Mouse (Mus musculus): ENCODE measurements at regions not wholly inside any gene's neighbourhood (a gene's known extent, or its start where the extent isn't known, plus 50 kb on each side); places are given as distances from the start of the nearest gene placed in this dataset.

- Histone ChIP-seq H3K36me3 (ENCODE audit: control insufficient read depth, insufficient read depth) (no peaks in the 10 kb centered on the region), H3K27ac (ENCODE audit: low read length) (no peak overlapping the region), H3K9ac (replicated peaks; ENCODE audit: low read depth, low read length) (no peak overlapping the region), H3K27me3 (replicated peaks; ENCODE audit: control insufficient read depth, insufficient read depth, low read length) (no peaks in the 10 kb centered on the region), H3K9me3 (ENCODE audit: control insufficient read depth, low read length) (no peaks in the 10 kb centered on the region), H3K4me2 (ENCODE audit: low read length) (no peak overlapping the region), H3K4me1 (replicated peaks; ENCODE audit: control insufficient read depth, insufficient read depth, low read length) (no peaks in the 10 kb centered on the region), H3K4me3 (replicated peaks; ENCODE audit: low read length) (no peak overlapping the region)
- ATAC-seq, result no peak
- WGBS, result 65% methylated on average over 6 of the region's 6 CpGs
These were observed 71.4 kb upstream of the Gypa start for GRCm38 (mm10) chr8:80422190-80422589.

GRCm38 (mm10) chr8:80416121-80416520 is 77.5 kb upstream of the Gypa start:
- H3K27ac ChIP-seq (ENCODE audit: low read length), result no peak overlapping the region
- no peaks in the 10 kb centered on the region for H3K36me3 ChIP-seq (ENCODE audit: control insufficient read depth, insufficient read depth)
- 88% methylated on average over 4 of the region's 4 CpGs for WGBS

DNA sequence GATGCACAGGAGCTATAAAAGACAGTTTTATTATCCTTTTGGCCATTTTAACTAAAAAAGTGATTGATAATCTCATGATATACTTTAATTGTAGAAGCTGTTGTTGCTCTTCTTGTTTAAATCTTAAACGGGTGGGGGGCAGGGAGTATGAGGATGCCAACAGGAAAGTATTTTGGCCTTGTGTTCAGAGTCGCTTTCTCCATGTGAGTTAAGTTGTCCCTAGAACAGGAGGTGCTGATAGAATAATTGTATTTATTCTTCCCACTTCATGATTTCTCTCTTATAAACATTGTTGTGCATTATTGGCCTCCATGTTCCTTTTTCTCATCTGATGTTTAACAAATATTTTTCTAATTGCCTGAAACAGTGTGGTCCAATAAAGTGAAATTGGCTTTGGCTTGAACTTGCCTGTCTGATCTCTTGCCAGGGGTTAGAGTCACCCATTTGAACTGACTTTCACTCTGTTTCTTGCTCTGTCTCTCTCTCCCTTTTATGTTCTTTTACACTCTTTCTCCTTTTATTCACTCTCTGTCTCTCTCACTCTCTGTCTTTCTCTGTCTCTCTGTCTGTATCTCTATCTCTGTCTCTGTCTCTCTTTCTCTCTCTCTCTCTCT is 93.9 kb upstream of the Gypa start:
- H3K27ac ChIP-seq (ENCODE audit: low read length), result no peak overlapping the region
- no peak overlapping the region for H3K4me3 ChIP-seq (replicated peaks; ENCODE audit: low read length)
- H3K9me3 ChIP-seq (ENCODE audit: control insufficient read depth, low read length), result no peaks in the 10 kb centered on the region
- no peaks in the 10 kb centered on the region for H3K27me3 ChIP-seq (replicated peaks; ENCODE audit: control insufficient read depth, insufficient read depth, low read length)
- no peak overlapping the region for H3K4me2 ChIP-seq (ENCODE audit: low read length)
- H3K9ac ChIP-seq (replicated peaks; ENCODE audit: low read depth, low read length), result no peak overlapping the region
- H3K36me3 ChIP-seq (ENCODE audit: control insufficient read depth, insufficient read depth), result no peaks in the 10 kb centered on the region
- no peaks in the 10 kb centered on the region for H3K4me1 ChIP-seq (replicated peaks; ENCODE audit: control insufficient read depth, insufficient read depth, low read length)
- 84% methylated on average over 2 of the region's 2 CpGs for WGBS
- no peak for ATAC-seq

More at GRCm38 (mm10) chr8:80416121-80416520, 77.5 kb upstream of the Gypa start:
- H3K9me3 ChIP-seq (ENCODE audit: control insufficient read depth, low read length), result no peaks in the 10 kb centered on the region
- no peaks in the 10 kb centered on the region for H3K4me1 ChIP-seq (replicated peaks; ENCODE audit: control insufficient read depth, insufficient read depth, low read length)
- H3K9ac ChIP-seq (replicated peaks; ENCODE audit: low read depth, low read length), result no peak overlapping the region
- no peak overlapping the region for H3K4me2 ChIP-seq (ENCODE audit: low read length)
- no peaks in the 10 kb centered on the region for H3K27me3 ChIP-seq (replicated peaks; ENCODE audit: control insufficient read depth, insufficient read depth, low read length)
- H3K4me3 ChIP-seq (replicated peaks; ENCODE audit: low read length), result no peak overlapping the region
- ATAC-seq, result no peak

GRCm38 (mm10) chr8:80395010-80395409 is 98.6 kb upstream of the Gypa start:
- no peak for ATAC-seq
- H3K4me3 ChIP-seq (replicated peaks; ENCODE audit: low read length), result no peak overlapping the region
- no peaks in the 10 kb centered on the region for H3K36me3 ChIP-seq (ENCODE audit: control insufficient read depth, insufficient read depth)
- no peaks in the 10 kb centered on the region for H3K4me1 ChIP-seq (replicated peaks; ENCODE audit: control insufficient read depth, insufficient read depth, low read length)
- no peaks in the 10 kb centered on the region for H3K9me3 ChIP-seq (ENCODE audit: control insufficient read depth, low read length)
- no peak overlapping the region for H3K9ac ChIP-seq (replicated peaks; ENCODE audit: low read depth, low read length)
- no peak overlapping the region for H3K27ac ChIP-seq (ENCODE audit: low read length)
- H3K27me3 ChIP-seq (replicated peaks; ENCODE audit: control insufficient read depth, insufficient read depth, low read length), result no peaks in the 10 kb centered on the region
- no peak overlapping the region for H3K4me2 ChIP-seq (ENCODE audit: low read length)
- WGBS, result 43% methylated on average over 5 of the region's 5 CpGs

DNA sequence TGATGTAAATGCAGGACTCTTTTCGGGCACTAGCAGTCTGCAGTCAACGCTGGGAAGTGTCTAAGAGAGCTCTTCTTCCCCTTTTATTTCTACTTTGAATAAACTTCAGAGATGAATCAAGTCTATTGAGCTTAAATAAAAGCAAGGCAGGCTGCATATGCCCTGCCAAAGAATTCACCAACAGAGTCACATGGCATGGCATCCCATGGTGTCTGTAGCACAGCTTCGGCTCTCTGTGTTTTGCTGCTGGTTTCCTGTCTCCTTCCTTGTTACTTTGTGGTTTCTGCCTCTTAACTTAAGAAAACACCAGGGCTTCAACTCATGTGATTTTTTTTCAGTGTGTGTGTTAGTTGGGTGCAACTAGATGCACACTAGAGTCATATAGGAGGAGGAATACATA is 100.5 kb upstream of the Gypa start:
- no peak for ATAC-seq
- no peak overlapping the region for H3K4me2 ChIP-seq (ENCODE audit: low read length)
- no peaks in the 10 kb centered on the region for H3K36me3 ChIP-seq (ENCODE audit: control insufficient read depth, insufficient read depth)
- no peak overlapping the region for H3K9ac ChIP-seq (replicated peaks; ENCODE audit: low read depth, low read length)
- H3K9me3 ChIP-seq (ENCODE audit: control insufficient read depth, low read length), result no peaks in the 10 kb centered on the region
- no peak overlapping the region for H3K4me3 ChIP-seq (replicated peaks; ENCODE audit: low read length)
- H3K27ac ChIP-seq (ENCODE audit: low read length), result no peak overlapping the region
- H3K4me1 ChIP-seq (replicated peaks; ENCODE audit: control insufficient read depth, insufficient read depth, low read length), result no peaks in the 10 kb centered on the region
- 71% methylated on average over 3 of the region's 3 CpGs for WGBS
- H3K27me3 ChIP-seq (replicated peaks; ENCODE audit: control insufficient read depth, insufficient read depth, low read length), result no peaks in the 10 kb centered on the region

GRCm38 (mm10) chr8:80369221-80369620 is 124.4 kb upstream of the Gypa start:
- no peak overlapping the region for H3K27ac ChIP-seq (ENCODE audit: low read length)
- H3K4me2 ChIP-seq (ENCODE audit: low read length), result no peak overlapping the region
- H3K36me3 ChIP-seq (ENCODE audit: control insufficient read depth, insufficient read depth), result no peaks in the 10 kb centered on the region
- H3K27me3 ChIP-seq (replicated peaks; ENCODE audit: control insufficient read depth, insufficient read depth, low read length), result no peaks in the 10 kb centered on the region
- H3K4me3 ChIP-seq (replicated peaks; ENCODE audit: low read length), result no peak overlapping the region
- ATAC-seq, result no peak
- H3K9me3 ChIP-seq (ENCODE audit: control insufficient read depth, low read length), result no peaks in the 10 kb centered on the region
- no peaks in the 10 kb centered on the region for H3K4me1 ChIP-seq (replicated peaks; ENCODE audit: control insufficient read depth, insufficient read depth, low read length)
- H3K9ac ChIP-seq (replicated peaks; ENCODE audit: low read depth, low read length), result no peak overlapping the region
- 92% methylated on average over 2 of the region's 2 CpGs for WGBS

- H3K27me3 ChIP-seq (replicated peaks; ENCODE audit: control insufficient read depth, insufficient read depth, low read length), result no peaks in the 10 kb centered on the region
- no peaks in the 10 kb centered on the region for H3K9me3 ChIP-seq (ENCODE audit: control insufficient read depth, low read length)
- no peak overlapping the region for H3K4me2 ChIP-seq (ENCODE audit: low read length)
- H3K4me3 ChIP-seq (replicated peaks; ENCODE audit: low read length), result no peak overlapping the region
- no peak overlapping the region for H3K9ac ChIP-seq (replicated peaks; ENCODE audit: low read depth, low read length)
- ATAC-seq, result no peak
- H3K27ac ChIP-seq (ENCODE audit: low read length), result no peak overlapping the region
- H3K4me1 ChIP-seq (replicated peaks; ENCODE audit: control insufficient read depth, insufficient read depth, low read length), result no peaks in the 10 kb centered on the region
- 77% methylated on average over 7 of the region's 7 CpGs for WGBS
- H3K36me3 ChIP-seq (ENCODE audit: control insufficient read depth, insufficient read depth), result no peaks in the 10 kb centered on the region
These were observed 129.5 kb upstream of the Gypa start for GRCm38 (mm10) chr8:80364059-80364458.

DNA sequence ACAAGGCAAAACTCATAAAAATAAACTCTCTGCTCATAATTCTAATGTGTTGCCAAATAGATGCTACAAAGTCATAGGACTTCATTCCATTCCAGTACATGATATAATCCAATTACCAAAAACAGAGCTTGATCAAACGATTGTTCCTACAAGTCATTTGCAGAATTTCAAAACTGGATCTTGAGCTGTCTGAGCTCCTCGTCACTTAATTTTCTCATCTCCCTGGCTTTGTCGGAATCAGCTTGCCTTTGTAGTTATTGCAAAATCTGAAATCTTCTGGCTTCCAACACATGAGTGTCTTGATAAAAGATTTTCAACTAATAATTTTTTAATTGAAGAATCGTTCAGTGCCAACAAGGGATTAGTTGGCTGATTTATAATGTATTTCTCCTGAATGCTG is 150.3 kb upstream of the Gypa start:
- WGBS, result 82% methylated on average over 4 of the region's 4 CpGs
- Histone ChIP-seq H3K27ac (ENCODE audit: low read length) (no peak overlapping the region), H3K36me3 (ENCODE audit: control insufficient read depth, insufficient read depth) (no peaks in the 10 kb centered on the region), H3K4me2 (ENCODE audit: low read length) (no peak overlapping the region), H3K4me3 (replicated peaks; ENCODE audit: low read length) (no peak overlapping the region), H3K9me3 (ENCODE audit: control insufficient read depth, low read length) (no peaks in the 10 kb centered on the region), H3K4me1 (replicated peaks; ENCODE audit: control insufficient read depth, insufficient read depth, low read length) (no peaks in the 10 kb centered on the region), H3K9ac (replicated peaks; ENCODE audit: low read depth, low read length) (no peak overlapping the region), H3K27me3 (replicated peaks; ENCODE audit: control insufficient read depth, insufficient read depth, low read length) (no peaks in the 10 kb centered on the region)
- no peak for ATAC-seq

GRCm38 (mm10) chr8:80337872-80338271 is 155.7 kb upstream of the Gypa start:
- WGBS, result 78% methylated on average over 2 of the region's 2 CpGs
- Histone ChIP-seq H3K4me2 (ENCODE audit: low read length) (no peak overlapping the region), H3K36me3 (ENCODE audit: control insufficient read depth, insufficient read depth) (no peaks in the 10 kb centered on the region), H3K27ac (ENCODE audit: low read length) (no peak overlapping the region), H3K9ac (replicated peaks; ENCODE audit: low read depth, low read length) (no peak overlapping the region), H3K27me3 (replicated peaks; ENCODE audit: control insufficient read depth, insufficient read depth, low read length) (no peaks in the 10 kb centered on the region), H3K9me3 (ENCODE audit: control insufficient read depth, low read length) (no peaks in the 10 kb centered on the region), H3K4me3 (replicated peaks; ENCODE audit: low read length) (no peak overlapping the region), H3K4me1 (replicated peaks; ENCODE audit: control insufficient read depth, insufficient read depth, low read length) (no peaks in the 10 kb centered on the region)
- ATAC-seq, result no peak

GRCm38 (mm10) chr8:80328676-80329075 is 164.9 kb upstream of the Gypa start:
- no peak overlapping the region for H3K4me2 ChIP-seq (ENCODE audit: low read length)

More at GRCm38 (mm10) chr8:80328676-80329075, 164.9 kb upstream of the Gypa start:
- 88% methylated on average over 2 of the region's 2 CpGs for WGBS
- H3K36me3 ChIP-seq (ENCODE audit: control insufficient read depth, insufficient read depth), result no peaks in the 10 kb centered on the region
- no peak overlapping the region for H3K27ac ChIP-seq (ENCODE audit: low read length)
- H3K27me3 ChIP-seq (replicated peaks; ENCODE audit: control insufficient read depth, insufficient read depth, low read length), result no peaks in the 10 kb centered on the region
- H3K9ac ChIP-seq (replicated peaks; ENCODE audit: low read depth, low read length), result no peak overlapping the region
- no peaks in the 10 kb centered on the region for H3K9me3 ChIP-seq (ENCODE audit: control insufficient read depth, low read length)
- ATAC-seq, result no peak
- H3K4me3 ChIP-seq (replicated peaks; ENCODE audit: low read length), result no peak overlapping the region
- no peaks in the 10 kb centered on the region for H3K4me1 ChIP-seq (replicated peaks; ENCODE audit: control insufficient read depth, insufficient read depth, low read length)

All from forebrain, embryonic 16.5 days (tissue).